ENCODE assay signal across 8 mouse cellular contexts in genomic region chr10:94942449-94943041, GRCm38 (mm10). TPM values are rescaled to one million over a fixed set of nuclear protein-coding genes. Genes with fewer than 3 reads are reported as not detected.
DNase-seq lines count a peak whose midpoint lies in the region; ATAC-seq lines count a peak whose summit lies in the region.

No protein-coding gene starts in this region.

- no peaks in the 10 kb centered on the region for H3K9me3 ChIP-seq in forebrain, embryonic 11.5 days (ENCODE audit: control insufficient read depth, low read length)
- no peaks in the 10 kb centered on the region for H3K9me3 ChIP-seq in intestine, embryonic 16.5 days (ENCODE audit: control insufficient read depth, low read length)

- 1% methylated on average over 17 of the region's 17 CpGs for WGBS in forebrain, embryonic 11.5 days
- 6% methylated on average over 17 of the region's 17 CpGs for WGBS in intestine, embryonic 16.5 days

- H3K4me3 ChIP-seq in forebrain, embryonic 11.5 days (ENCODE audit: low read depth, low read length), result peak overlapping the region; percentile 78
- peak overlapping the region; percentile 74 for H3K4me3 ChIP-seq in intestine, embryonic 16.5 days (ENCODE audit: low read length)

- DNase-seq in adrenal gland, adult 2 months, result peak; percentile 22
- no peak for DNase-seq in adrenal gland, adult 8-10 months
- DNase-seq in T-cell, adult 2 months (ENCODE audit: low spot score), result peak; percentile 63
- DNase-seq in forebrain, embryonic 11.5 days (ENCODE audit: low spot score), result peak; percentile 76
- DNase-seq in lung, postnatal 14 days, result peak; percentile 47
- DNase-seq in spleen, adult 18-20 months, result peak; percentile 77 to 82
- DNase-seq in layer of hippocampus, adult 9-10 months (ENCODE audit: low spot score), result no peak

- H3K27me3 ChIP-seq in forebrain, embryonic 11.5 days (ENCODE audit: control insufficient read depth, insufficient read depth, low read length), result peaks cover 8% of the 10 kb centered on the region; the same call in 1 of the 2 replicates
- peaks cover 45% of the 10 kb centered on the region for H3K27me3 ChIP-seq in intestine, embryonic 16.5 days (replicated peaks; ENCODE audit: control insufficient read depth, insufficient read depth, low read length)

- peak; percentile 43 for ATAC-seq in forebrain, embryonic 11.5 days (replicated peaks; ENCODE audit: low FRiP score)
- ATAC-seq in intestine, embryonic 16.5 days, result no peak

- peaks cover 21% of the 10 kb centered on the region for H3K4me1 ChIP-seq in forebrain, embryonic 11.5 days (replicated peaks; ENCODE audit: control insufficient read depth, insufficient read depth, low read length)
- H3K4me1 ChIP-seq in intestine, embryonic 16.5 days (ENCODE audit: control insufficient read depth, insufficient read depth, low read length), result peaks cover 19% of the 10 kb centered on the region

- H3K4me2 ChIP-seq in forebrain, embryonic 11.5 days (ENCODE audit: low read depth, low read length, severe bottlenecking), result peak overlapping the region; percentile 89
- peak overlapping the region; percentile 99 for H3K4me2 ChIP-seq in intestine, embryonic 16.5 days (ENCODE audit: low read depth, low read length)

- no peaks in the 10 kb centered on the region for H3K36me3 ChIP-seq in forebrain, embryonic 11.5 days (ENCODE audit: control insufficient read depth, insufficient read depth, low read length)
- no peaks in the 10 kb centered on the region for H3K36me3 ChIP-seq in intestine, embryonic 16.5 days (ENCODE audit: control insufficient read depth, insufficient read depth, low read length)

- peak overlapping the region; percentile 82 for H3K9ac ChIP-seq in forebrain, embryonic 11.5 days (ENCODE audit: low read length)
- H3K9ac ChIP-seq in intestine, embryonic 16.5 days (ENCODE audit: low read depth, low read length), result peak overlapping the region; percentile 36; the same call in 1 of the 2 replicates

- no peak overlapping the region for H3K27ac ChIP-seq in forebrain, embryonic 11.5 days (ENCODE audit: low read depth, low read length)
- H3K27ac ChIP-seq in intestine, embryonic 16.5 days (ENCODE audit: low read length), result no peak overlapping the region

RNA-seq across cellular contexts. Expression of gene Plxnc1, which starts 2.1 kb away (rescaled TPM):
- total RNA-seq in adrenal gland, adult 2 months (2021), result 1 to 10 TPM; 2.4 to 8.0 TPM
- 1.0 and 1.1 TPM in 2 replicates for polyA plus RNA-seq in adrenal gland, adult 2 months (2012; rRNA removed)
- total RNA-seq in adrenal gland, adult 8-10 months (2022), result 10 to 100 TPM in 2 of 4 experiments, 1 to 10 TPM in 2; 1.5 to 30.4 (median 13.9) TPM
- polyA plus RNA-seq in forebrain, embryonic 11.5 days (2014; fragmentation: Nextera tagmentation; extraction: Ambion mirVana), result 7.5 and 8.0 TPM in 2 replicates
- polyA plus RNA-seq in intestine, embryonic 16.5 days (2015; fragmentation: Nextera tagmentation; extraction: Ambion mirVana), result 0.72 and 0.75 TPM in 2 replicates

Comparison
In these comparisons a context has a peak if more than half of its experiments do, and no peak if none do; other contexts are left out.
1. DNase-seq: peak in adrenal gland, adult 2 months (single experiment), T-cell, adult 2 months (single experiment), forebrain, embryonic 11.5 days (single experiment), lung, postnatal 14 days (single experiment) and spleen, adult 18-20 months (2 of 2); none in adrenal gland, adult 8-10 months (single experiment) and layer of hippocampus, adult 9-10 months (single experiment).